Mouse (Mus musculus) common myeloid progenitor, adult 5-6 weeks (primary cell): ENCODE results near the gene Ppp4r3b. TPM values are rescaled to one million over a fixed set of nuclear protein-coding genes. Genes with fewer than 3 reads are reported as not detected.

ENCODE experiments used
- ATAC-seq: replicated peaks from 2 replicates; pipeline ENCODE4 v1.8.0; 2016; ENCODE audit warnings: low read depth, mild to moderate bottlenecking, moderate TSS enrichment, inconsistent platforms; ENCODE audit not compliant: poor library complexity, severe bottlenecking
- total RNA-seq: library from RNA; stranded (forward); fragments of 200-1000, 187-1606 nt; gene quantifications from 2 replicates; pipeline ENCODE4 v1.2.3, GENCODE M21; 2017

Ppp4r3b gene
- 184 and 215 TPM in 2 replicates for total RNA-seq

DNA sequence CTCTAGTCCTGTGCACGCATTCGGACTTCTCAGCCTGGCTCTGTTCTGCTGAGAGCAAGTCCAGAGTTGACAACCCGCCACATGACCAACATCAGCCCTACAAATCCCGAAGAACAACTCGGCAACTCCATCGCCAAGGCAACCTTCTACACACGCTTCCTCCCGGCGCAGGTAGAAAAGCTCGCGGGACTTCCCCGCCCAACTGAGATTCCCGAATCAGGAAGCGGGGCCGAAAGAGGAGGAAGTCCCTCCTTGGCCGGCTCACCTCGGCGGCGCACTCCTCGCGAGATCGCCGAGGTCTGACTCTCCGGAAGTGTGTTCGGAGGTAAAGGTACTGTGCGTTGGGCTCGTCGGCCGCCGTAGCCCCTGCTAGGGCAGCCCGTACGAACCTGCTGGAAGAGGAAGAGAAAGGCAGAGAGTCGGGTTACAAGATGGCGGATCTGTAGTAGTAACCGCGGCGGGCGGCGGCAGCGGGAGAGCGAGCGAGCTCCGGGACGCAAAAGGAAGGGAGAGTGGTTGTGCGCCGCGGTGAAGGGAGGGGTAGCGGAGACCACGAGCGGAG is at the start of gene Ppp4r3b:
Gene Ppp4r3b (plus strand): TSS at position 328 of the 562 bp plus-strand sequence.
- peak; percentile 93 for ATAC-seq

DNA sequence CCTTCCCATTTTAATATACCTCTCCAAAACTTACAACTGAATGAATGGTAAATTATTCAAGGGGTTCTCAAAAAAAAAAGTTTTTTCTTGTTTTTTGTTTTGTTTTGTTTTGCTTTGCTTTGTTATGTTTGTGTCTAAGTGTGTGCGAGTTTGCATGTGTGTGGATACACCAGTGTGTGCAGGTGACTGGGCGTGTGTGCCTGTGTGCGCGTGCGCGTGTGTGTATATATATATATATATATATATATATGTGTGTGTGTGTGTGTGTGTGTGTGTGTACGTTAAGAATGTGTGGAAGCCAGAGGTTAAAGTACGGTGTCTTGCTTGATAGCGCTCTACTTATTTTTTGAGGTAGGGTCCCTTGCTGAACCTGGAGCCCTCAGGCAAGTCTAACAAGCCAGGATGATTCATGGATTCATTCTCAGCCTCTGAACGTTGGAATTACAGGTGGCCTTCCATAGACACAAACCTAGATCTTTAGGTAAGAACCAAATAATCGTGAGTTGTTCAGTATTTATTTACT is 42.8 kb upstream of the Ppp4r3b start:
- peak; percentile 23 for ATAC-seq

DNA sequence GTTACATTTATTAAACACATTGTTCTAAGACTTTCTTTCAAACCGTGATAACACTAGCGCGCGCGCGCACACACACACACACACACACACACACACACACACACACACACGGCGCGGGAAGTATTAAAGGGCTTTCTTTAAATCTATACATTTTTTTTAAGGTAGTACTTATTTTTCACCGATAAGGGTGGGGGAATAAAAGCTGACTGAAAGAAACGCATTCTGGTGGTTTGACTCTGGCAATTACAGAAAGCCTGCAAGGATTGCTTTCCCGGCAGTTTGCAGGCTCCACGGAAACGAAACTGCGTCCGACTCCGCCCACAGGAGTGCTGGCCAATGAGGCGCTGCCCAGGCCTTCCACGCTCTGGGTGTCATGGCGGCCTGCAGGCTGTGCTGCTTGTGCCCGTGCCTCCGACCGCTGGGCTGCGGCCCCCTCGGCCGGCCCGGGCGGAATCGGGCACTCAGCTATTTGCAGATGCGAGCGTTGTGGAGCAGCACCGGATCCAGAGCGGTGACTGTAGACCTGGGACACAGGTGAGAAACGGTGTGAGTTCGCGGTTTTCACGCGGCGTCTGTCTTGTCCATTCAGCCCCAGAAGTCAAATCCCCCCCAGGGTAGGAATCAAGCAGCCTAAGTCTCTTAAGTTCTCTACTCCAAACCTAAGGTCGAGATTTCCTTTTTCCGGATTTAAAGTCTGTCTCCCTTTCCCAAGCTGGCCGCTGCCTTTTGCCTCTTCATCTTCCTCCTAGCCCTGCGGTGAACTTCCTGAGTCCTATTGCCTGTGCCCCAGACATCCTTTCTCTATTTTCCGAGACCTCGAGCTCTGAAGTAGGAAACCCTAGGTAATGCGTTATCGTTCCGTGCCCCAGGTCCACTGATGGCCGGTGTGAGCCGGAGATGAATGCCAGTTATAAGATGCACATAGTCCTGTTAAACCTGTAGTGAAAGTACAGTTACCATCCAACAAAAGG is 42.0 kb upstream of the Ppp4r3b start, which contains the start of gene Pnpt1:
Gene Pnpt1 (plus strand): TSS at position 360 of the 971 bp plus-strand sequence.
- ATAC-seq: peak; percentile 100

DNA sequence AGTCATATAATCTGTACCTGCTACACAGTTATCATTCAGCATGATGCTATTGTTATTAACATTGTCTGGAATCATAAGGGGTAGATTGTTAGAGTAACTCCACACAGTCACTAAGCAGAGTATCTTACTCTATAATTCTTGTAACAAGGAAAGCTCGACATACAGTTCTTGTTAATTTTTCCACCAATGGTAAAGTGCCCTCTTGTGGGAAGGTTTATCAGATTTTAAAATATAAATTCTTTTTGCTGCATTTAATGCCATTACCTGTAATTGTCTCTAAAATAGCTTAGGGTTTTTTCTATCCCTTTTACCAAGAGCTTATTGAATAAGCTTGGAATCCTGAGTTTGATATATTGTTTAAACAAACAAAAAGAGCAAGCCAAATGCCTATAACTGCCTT is 32.0 kb upstream of the Ppp4r3b start:
- no peak for ATAC-seq

DNA sequence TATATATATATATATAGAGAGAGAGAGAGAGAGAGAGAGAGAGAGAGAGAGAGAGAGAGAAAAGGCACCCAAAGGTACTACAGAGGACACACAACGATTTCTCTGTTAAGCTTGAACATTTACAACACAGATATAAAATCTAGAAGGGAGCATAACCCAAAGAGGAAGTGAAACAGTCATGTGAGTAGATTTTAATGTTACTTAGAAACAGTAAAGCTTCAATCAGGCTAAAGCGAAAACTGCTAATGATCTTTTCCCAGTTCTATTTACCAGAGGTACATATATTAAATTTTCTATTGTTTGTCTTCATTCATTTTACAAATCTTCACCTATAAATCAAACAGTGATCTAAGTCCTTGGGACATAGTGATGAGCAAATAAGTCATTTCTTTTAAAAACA is 23.8 kb upstream of the Ppp4r3b start:
- 0 out of 2 replicates have a peak, but pooled peaks have one; percentile 50 for ATAC-seq

DNA sequence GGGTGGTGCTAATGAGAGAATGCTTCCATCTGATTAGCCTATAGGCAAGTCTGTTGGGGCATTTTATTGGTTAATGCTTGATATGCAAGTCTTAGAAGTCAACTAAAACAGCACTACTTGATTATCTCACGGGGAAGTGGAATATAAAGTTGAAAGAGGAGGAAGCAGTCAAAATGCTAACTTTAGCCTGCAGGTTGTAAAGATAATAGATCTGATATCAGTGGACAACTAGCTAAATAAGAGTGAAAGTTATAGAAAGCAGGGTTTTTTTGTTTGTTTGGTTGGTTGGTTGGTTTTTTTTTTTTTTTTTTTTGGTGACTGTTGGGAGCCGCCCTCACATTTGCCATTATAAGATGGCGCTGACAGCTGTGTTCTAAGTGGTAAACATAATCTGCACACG is 9.1 kb upstream of the Ppp4r3b start:
- ATAC-seq: no peak

DNA sequence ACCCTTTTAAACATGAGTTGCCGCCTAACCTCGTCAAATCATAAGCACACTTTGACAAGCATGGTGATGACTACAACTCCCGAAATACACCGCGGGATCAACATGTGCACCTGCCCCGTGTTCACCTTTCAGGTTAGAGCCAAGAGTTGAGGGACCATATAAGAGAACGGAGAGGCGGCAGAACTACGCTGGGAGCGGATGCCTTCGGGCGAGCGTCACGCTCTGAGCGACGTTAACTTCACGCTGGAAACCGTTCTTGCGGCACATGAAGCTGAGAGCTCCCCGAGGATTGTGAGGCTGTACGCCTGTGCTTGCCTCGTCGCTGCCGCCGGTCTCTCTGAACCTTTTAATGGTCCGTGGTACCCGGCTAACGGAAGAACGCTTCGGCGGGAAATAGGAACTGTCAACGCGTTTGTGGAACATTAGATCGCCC is 715 bp upstream of the Ppp4r3b start:
- peak; percentile 21 for ATAC-seq

DNA sequence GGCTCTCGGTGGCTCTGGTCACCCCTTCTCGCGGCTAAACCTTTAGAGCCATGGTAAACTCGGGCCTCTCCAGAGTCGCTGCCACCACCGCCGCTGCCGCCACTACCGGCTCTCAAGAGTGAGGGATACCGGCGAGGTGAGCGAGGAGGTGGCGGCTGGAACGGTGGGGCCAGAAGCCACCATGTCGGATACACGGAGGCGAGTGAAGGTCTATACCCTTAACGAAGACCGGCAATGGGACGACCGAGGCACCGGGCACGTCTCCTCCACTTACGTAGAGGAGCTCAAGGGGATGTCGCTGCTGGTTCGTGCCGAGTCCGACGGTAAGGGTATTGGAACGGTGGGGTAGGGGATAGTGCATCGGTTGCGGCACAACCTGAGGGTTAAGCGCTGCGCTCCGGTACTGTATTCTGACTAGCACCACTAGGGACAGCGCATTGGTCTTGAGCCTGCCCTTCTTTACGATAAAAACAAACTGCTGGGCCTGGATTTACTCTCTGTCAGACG is 488 bp downstream of the Ppp4r3b start:
- peak; percentile 67 for ATAC-seq

DNA sequence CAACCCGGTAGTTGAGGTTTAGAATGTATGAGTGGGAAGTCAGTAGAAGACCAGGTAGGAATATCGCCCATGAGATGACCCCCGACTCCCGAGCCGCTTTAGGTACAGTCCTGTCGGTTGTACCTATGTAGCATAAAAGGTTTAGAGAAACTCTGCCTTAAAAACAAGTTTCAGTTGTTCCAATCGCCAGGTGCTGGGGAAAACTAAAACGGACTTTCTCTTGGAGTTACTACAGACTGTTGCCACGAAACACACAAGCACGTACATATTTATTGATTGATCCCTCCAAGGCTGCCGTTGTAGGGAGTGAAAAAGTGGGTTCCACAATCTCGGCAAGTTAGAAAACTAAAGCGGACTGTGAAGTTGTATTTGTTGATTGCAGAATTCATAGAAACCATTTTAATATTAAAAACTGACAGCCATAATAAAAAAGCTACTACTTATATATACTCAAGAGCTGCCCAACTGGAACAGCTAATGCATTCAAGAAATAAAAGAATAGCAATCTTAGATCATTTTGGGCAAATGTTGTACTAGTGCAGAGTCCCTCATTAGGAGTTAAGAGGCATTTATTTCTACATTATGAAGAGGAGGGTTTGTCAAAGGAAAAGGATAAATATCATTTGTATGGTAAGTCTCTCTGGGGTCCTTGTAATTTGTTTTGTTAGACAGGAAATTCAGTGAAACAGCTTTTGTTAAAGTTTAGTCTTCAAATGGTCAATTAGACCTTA is 1.2 kb downstream of the Ppp4r3b start:
- ATAC-seq: no peak

DNA sequence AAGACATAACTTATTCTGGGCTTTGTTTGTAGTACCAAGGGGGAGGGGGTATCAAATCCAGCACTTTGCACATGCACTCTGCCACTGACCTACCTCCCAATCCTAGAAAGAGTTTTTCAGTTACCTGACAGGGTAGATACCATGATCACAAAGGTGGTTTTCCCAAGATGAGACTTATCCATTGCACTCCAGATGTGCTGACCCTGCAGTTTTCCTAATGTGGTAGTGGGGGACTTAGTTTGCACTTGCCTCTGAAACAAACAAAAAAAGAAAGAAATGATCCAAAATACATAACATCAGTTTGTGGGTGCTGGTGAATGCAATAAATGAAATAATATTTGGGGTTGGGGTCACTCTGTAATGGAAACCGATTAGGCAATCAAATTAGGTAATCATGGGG is 6.6 kb downstream of the Ppp4r3b start:
- ATAC-seq: no peak

DNA sequence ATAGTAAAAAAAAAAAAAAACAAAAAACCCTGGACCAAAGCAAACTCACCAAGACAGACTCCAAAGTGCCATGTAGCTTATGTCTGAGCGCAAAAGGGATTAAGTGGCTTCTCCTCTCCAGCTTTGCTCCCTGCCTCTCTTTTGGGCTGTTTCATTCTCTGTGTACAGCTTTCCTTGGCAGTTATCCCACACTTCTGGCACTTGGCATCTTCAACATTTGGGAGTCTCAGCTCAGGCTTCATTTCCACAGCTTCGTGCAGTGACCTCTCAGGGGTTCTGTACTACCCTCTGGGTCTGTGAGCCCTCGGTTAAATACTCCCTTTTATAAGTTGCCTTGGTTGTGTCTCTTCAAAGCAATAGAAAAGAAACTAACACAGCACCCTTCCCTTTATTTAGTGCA is 8.0 kb downstream of the Ppp4r3b start:
- no peak for ATAC-seq

DNA sequence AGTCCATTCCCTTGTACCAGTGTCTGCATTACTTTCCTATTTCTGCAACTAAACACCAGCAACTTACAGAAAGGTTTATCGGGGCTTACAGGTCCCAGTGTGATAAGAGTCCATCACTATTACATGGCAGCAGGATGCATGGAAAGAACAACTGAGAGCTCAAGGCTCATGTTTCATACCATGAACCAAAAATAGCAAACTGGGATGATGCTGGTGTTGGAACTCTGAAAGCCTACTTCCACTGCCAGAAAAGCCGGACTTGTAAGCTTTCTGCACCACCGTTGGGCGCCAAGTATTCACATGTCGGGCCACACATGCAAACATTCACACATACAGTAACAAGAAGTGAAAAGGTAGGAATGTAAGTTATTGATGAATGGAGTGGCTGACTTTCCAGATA is 9.1 kb downstream of the Ppp4r3b start:
- no peak for ATAC-seq

DNA sequence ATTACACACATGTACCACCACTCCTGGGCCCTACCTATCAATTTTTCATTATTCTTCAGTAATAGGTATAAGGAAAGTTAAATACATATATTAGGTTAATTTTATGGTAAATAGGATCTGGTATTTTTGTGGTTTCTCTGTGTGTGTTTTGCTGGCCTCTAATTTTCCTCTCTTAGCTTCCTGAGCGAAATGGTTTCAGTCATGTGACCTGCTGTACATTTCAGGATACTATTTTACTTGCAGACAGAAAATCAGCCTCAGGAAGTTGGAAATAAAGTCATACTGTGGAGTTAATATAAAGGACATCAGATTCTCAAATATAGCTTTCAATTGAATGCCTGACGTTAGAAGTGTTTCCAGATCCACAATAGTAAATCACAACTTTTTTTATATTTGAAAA is 16.3 kb downstream of the Ppp4r3b start:
- ATAC-seq: no peak

DNA sequence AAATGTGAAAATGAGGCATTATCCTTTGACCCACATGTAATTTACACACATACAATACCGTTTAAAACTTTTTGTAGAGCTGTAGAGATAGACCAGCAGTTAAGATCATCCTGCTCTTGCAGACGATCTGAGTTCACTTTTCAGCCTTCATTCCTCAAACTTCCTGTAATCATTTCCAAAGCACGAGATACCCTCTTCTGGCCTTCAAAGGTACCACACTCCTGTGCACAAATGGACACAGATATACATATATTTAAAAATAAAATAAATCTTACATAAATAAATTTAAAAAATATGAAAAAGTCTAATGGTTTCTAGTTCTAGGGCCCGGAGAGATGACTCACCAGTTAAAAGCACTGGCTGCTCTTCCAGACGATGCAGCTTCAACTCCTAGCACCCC is 31.0 kb downstream of the Ppp4r3b start:
- peak; percentile 58; the same call in 1 of the 2 replicates for ATAC-seq

DNA sequence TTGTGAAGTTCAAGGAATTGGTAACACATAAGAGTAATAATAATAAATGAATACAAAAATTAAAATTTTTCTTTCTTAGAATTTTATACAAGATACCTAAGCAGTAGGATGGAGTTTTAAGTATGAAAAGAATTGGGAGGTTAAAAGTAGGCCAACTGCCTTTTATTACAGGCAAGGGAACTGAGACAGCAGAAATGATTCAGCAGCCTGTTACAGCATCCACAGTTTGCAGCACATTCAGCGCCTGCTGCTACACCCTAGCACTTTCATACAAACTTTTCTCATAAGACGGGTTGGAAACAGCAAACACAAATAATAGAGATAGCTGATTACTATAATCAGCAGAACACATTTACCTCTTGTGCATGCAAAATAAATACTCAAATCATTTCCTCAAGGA is 37.1 kb downstream of the Ppp4r3b start:
- no peak for ATAC-seq

DNA sequence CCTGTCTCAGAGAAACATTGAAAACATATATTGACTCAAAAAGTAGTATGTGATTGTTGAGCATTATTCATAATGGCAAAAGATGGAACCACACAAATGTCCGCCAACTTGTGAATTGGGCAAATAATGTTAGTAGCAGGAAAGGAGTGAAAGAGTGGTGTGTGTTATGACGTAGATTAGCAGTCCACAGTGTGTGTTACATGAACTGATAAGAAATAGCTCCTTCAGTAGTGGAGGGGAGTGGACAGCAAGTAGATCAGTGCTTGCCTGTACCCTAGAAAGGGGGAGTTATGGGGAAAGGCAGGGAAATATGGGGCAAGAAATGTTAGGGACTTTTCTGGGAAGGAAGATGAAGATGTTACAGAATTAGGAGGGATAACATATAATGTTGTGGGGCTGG is 43.5 kb downstream of the Ppp4r3b start:
- no peak for ATAC-seq

DNA sequence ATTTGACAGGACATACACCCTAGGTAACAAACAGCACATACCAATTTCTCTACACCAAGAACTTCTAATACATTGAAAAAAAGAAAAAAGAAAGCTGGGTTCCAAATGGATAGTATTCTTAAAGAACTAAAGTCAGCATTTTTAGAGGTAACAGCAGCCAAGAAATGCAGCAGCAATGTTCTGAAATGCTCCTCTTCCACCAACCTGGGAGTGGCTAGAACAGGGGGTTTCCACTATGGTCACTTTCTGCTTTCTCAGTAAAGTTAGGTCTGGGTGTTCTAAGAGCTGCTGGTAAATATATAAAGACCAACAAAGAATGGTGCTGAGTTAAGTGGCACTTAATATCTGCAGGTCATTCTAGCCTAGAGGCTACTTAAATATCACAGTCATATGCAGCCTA is 46.4 kb downstream of the Ppp4r3b start:
- no peak for ATAC-seq

DNA sequence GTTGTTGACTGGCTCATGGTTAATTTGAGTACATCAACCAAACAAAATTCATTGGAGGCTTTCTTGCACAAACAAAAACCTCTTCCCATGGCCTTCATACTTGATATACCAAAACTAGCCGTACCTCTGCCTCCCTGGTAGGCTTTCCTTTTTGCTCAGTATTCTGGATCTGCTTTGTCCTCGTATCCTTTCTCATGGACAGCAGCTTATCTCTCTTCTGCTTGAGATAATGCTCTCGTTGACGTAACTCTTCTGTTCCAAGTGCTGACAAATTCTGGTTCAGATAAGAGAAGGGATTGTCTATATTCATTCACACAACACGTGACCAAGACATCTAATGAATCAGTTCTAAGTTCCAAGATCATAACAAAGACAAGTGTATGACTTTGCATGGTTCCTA is 49.6 kb downstream of the Ppp4r3b start:
- no peak for ATAC-seq

DNA sequence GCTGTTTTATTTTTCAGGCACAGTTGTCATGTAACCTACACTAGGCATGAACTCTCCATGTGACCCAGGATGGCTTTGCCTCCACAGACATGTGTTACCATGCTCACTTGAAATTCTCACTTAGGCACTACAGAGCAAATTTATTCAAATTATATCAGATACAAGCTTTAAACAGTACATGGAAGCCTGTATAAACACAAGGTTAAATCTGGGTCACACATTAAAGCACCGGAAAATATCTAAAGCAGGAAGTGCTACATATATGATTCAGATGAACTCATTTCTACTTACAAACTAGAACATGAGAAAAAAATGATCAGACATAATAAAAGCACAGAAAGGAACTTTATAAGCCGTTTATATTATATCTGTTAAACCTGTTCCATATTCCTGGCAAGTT is 52.1 kb downstream of the Ppp4r3b start:
- no peak for ATAC-seq

DNA sequence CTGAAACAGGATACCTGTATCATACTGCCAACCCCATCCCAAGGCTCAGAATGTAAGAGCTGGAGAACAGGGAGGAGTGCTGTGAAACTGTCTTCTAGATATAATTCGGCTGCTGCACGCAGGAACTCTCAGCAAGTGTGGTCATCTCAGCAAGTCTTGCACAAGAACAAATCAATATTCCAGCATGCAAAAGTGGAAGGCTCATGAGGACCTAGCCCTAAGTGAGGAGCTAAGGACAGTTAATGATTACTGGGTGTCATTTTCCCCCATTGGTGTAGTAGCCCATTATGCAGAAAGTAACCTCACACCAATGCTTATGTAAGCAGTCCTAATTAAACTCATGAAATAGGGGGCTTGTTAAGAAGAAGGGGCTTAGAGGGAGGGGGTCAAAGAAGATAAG is 56.3 kb downstream of the Ppp4r3b start:
- no peak for ATAC-seq
